Mouse (Mus musculus): ENCODE results near the gene Lalba. TPM values are rescaled to one million over a fixed set of nuclear protein-coding genes. Genes with fewer than 3 reads are reported as not detected.
A peak's percentile ranks its signal among the peaks of the same experiment; 100 is the strongest.
"Not testable (repeated sequence)": the region's sequence is repeated elsewhere in the genome, so short reads cannot be mapped to it uniquely, and the experiment has no call there.

Gene Lalba
- polyA plus RNA-seq (2016; fragmentation: Nextera tagmentation; extraction: Ambion mirVana) = 0.25 and 0.67 TPM in 2 replicates

DNA sequence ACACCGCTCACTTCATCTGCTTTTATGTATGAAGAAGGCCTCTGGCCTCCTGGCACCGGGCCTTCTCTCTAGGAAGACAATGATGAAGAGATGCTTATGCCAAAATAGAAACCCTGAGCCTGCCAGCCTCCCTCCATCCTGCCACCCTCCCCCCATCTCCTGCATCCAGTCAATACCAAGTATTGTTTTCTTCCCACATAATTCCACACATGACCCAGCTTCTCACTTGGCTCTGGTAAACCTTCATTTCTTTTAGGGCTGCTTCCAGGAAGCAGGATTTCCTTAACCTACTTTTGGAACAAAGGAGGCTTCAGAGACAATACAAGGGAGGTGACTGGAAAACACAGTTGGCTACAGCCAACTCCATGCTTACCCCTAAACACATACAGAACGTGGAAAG is at the start of gene Lalba:
Gene Lalba, minus strand, starts transcription at position 21 of the 400 bp plus-strand sequence.
- H3K27ac ChIP-seq = no peak within 1 kb of the TSS
- DNase-seq (ENCODE audit: low spot score) = no peak

DNA sequence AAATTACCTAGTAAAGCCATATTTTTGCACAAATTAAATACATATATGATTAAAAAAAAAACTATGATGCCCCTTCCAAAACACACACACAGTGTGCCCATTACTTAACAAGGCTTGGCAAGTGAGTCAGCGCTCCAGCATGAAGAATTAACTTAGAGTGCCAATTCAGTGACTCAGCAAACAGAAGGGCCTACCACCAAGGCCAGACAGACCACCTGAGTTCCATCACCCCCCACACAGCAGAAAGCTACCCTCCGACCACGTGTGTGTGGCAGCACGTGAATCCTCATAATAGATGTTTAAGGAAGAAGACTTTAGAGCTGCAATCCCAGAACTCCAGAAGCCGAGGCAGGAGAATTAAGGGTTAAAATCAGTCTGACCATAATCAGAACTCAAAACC is 49.8 kb upstream of the Lalba start:
- Histone ChIP-seq H3K27me3 (ENCODE audit: low read depth, poor library complexity, severe bottlenecking) (no peaks in the 10 kb centered on the region), H3K4me3 (peak overlapping the region; percentile 71), H3K27ac (peak overlapping the region; percentile 97; the same call in 1 of the 2 replicates), H3K4me1 (peaks cover 7% of the 10 kb centered on the region), H3K36me3 (peaks cover 59% of the 10 kb centered on the region), H3K9me3 (replicated peaks) (no peaks in the 10 kb centered on the region)
- WGBS = 52% methylated on average over 5 of the region's 5 CpGs
- DNase-seq (ENCODE audit: low spot score) = no peak

More for the DNA sequence above, at the start of gene Lalba:
- H3K4me3 ChIP-seq = no peak within 1 kb of the TSS
- no peaks in the 10 kb centered on the region for H3K9me3 ChIP-seq (replicated peaks)
- 67% methylated on average over 3 of the region's 3 CpGs for WGBS
- no peaks in the 10 kb centered on the region for H3K36me3 ChIP-seq
- H3K4me1 ChIP-seq = peaks cover 7% of the 10 kb centered on the region; the same call in 1 of the 2 replicates
- no peaks in the 10 kb centered on the region for H3K27me3 ChIP-seq (ENCODE audit: low read depth, poor library complexity, severe bottlenecking)

DNA sequence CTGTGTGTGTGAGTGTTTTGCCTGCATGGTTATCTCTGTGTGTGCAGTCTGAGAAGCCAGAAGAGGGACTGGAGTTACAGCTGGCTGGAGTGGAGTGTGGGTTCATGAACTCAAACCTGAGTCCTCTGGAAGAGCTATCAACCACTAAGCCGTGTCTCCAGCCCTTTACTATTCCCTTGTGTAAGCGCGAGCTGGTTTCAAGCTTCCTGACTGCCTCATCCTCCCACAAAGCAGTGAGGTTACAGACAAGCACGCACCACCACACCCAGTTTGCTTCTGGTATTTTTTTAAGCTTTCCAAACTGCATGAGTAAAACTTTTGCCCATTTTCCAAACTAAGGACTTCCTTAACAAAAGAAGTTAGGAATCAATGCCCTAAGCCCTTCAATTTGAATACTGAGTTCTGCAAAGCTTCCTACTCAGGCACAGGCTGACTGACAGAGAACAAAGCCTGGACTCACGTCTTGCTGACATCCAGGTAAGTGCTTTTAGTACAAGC is 45.6 kb upstream of the Lalba start:
- Histone ChIP-seq H3K9me3 (replicated peaks) (no peaks in the 10 kb centered on the region), H3K27ac (no peak overlapping the region), H3K4me3 (no peak overlapping the region), H3K36me3 (peaks cover 99% of the 10 kb centered on the region), H3K4me1 (peaks cover 7% of the 10 kb centered on the region), H3K27me3 (ENCODE audit: low read depth, poor library complexity, severe bottlenecking) (no peaks in the 10 kb centered on the region)
- 91% methylated on average over 5 of the region's 5 CpGs for WGBS
- DNase-seq (ENCODE audit: low spot score) = no peak

DNA sequence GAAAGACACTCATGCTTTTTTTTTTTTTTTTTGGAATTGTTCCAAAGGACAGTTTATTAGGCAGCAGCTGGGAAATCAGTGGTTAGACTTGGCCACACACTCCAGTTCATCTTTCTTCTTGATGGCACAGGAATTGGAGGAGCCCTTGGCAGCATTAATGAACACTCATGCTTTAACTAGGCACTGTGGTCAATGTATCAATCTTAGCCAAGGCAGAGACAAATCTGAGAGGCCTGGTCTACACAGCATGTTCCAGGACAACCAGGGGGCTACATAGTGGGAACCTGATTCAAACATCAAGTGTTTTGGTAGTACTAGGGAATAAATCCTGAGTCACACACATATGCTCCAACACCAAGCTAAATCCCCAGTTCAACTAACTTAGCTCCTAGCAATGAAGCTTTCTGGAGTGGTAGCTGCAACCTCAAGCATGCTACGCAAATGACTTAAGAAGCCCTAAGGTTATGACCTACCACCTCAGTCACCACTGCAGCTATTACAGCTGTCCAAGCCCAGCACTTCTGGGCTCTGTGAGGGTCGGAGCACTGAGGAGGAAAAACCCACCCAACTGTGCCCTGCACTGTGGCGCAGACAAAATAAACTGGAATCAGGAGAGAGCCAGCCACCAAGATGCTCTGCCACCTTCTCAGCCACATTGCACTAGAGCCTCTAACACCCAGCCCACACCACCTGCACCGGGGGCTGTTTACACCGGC is 44.7 kb upstream of the Lalba start:
- H3K4me1 ChIP-seq = peaks cover 1% of the 10 kb centered on the region
- H3K27ac ChIP-seq = no peak overlapping the region
- H3K9me3 ChIP-seq (replicated peaks) = no peaks in the 10 kb centered on the region
- no peaks in the 10 kb centered on the region for H3K27me3 ChIP-seq (ENCODE audit: low read depth, poor library complexity, severe bottlenecking)
- peaks cover 100% of the 10 kb centered on the region for H3K36me3 ChIP-seq
- no peak overlapping the region for H3K4me3 ChIP-seq
- DNase-seq (ENCODE audit: low spot score) = no peak
- WGBS = 98% methylated on average over 5 of the region's 5 CpGs

DNA sequence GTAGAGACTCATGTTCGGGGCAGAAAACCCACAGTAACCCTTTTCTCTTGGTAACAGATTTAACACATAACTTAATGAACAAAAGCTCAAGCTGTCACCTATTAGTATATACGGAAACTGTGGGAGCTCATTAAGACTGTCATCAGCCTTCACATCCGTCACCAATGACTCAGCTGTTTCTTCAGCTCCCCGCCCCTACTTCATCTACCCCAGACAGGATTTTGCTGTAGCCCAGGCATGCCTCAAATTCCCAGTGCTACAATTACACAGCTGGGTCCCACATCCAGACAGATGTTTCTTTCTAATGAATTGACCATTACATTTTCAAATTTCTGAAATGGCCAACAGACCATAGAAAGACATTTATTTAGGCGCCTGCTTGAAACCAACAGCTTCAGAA is 43.5 kb upstream of the Lalba start:
- Histone ChIP-seq H3K27me3 (ENCODE audit: low read depth, poor library complexity, severe bottlenecking) (no peaks in the 10 kb centered on the region), H3K27ac (no peak overlapping the region), H3K4me1 (no peaks in the 10 kb centered on the region), H3K4me3 (no peak overlapping the region), H3K36me3 (peaks cover 100% of the 10 kb centered on the region), H3K9me3 (replicated peaks) (no peaks in the 10 kb centered on the region)
- DNase-seq (ENCODE audit: low spot score) = no peak
- 85% methylated on average over 5 of the region's 5 CpGs for whole genome bisulfite sequencing

DNA sequence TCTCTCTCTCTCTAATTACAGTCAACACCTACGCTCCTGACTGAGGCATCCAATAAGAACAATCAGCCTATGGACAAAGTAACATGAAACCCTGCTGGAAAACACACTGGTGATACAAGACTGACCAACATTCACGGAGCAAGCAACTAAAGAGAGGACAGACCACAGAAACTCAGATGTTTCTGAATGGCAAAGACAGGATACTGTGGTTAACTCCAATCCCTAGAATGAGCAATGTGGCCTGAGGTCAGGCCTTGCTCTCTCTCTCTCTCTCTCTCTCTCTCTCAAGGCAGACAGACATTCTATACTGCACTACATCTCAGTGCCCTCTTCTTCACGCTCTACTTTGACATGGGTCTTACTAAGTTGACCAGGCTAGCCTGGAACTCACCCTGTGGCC is 38.7 kb upstream of the Lalba start:
- H3K9me3 ChIP-seq (replicated peaks) = no peaks in the 10 kb centered on the region
- H3K27ac ChIP-seq = no peak overlapping the region
- H3K27me3 ChIP-seq (ENCODE audit: low read depth, poor library complexity, severe bottlenecking) = no peaks in the 10 kb centered on the region
- H3K4me3 ChIP-seq = no peak overlapping the region
- 88% methylated on average over 3 of the region's 3 CpGs for WGBS
- no peaks in the 10 kb centered on the region for H3K4me1 ChIP-seq
- DNase-seq (ENCODE audit: low spot score) = no peak
- peaks cover 89% of the 10 kb centered on the region for H3K36me3 ChIP-seq

DNA sequence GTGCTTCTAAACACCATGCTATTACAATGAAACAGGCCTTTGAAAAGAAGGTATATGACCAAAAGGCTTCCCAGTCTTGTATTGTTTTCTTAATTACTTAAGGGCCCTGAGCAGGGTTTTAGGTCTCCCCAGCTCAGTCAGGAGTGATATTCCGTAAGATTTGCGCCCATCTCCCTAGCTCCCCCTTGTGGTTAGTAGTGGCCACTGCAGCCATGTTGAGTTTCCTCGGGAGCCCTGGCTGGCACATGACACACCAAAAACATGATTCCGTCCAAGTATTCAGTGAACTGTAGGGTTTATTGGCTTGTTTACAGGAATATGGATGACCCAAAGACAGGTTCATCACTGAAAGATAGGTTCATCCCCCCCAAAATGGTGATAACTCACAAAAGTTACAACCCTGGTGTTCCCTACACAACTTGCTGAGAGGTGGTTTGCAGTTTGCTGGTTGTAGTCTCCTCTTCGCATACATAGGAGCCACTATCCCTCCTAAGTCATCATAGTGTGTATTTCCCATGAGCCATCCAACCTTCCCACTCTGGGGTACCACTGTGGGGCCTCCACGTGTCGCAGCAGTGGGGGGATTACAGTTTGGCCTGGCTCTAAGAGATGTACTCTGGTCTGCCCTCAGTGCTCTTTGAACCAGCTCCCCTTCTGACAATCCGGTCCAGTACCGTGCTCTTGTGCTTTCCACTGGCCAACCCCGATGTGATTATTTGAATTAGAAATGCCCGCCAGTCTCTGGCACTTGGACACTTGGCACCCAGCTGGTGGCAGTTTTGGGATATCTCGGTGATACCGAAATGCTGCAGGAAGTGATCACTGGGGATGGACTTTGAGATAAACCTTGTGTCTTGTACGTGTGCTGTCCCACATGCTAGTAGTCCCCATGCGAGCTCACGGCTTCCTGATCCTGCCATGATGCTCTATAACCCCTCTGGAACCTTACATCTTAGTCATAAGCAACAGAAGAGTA is 35.1 kb upstream of the Lalba start:
- H3K36me3 ChIP-seq = peaks cover 53% of the 10 kb centered on the region
- H3K4me3 ChIP-seq = no peak overlapping the region
- H3K27me3 ChIP-seq (ENCODE audit: low read depth, poor library complexity, severe bottlenecking) = no peaks in the 10 kb centered on the region
- 72% methylated on average over 16 of the region's 16 CpGs for WGBS
- H3K9me3 ChIP-seq (replicated peaks) = no peaks in the 10 kb centered on the region
- H3K4me1 ChIP-seq = peaks cover 8% of the 10 kb centered on the region; the same call in 1 of the 2 replicates
- no peak overlapping the region for H3K27ac ChIP-seq
- DNase-seq (ENCODE audit: low spot score) = peak; percentile 69

DNA sequence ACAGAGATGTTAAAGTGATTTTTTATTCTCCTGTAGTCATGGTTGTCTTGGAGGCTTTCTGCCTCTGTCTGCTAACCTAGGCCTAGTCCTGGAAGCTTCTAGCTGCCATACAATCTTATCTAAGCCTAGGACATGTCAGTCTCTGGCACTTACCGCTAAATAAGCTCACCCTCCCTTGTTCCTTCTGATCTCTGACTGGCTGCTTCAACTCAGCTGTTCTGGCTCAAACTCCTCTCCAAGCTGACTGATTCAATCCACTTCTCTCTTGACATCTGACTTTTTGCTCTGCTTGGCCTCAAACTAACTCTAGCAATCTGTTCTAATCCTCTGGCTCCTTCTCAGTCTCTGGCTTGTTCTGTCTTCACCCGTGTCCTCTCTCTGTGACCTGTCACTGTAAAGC is 32.3 kb upstream of the Lalba start:
- not testable (repeated sequence) for H3K27me3 ChIP-seq (ENCODE audit: low read depth, poor library complexity, severe bottlenecking); H3K9me3 ChIP-seq (replicated peaks); H3K4me3 ChIP-seq; DNase-seq (ENCODE audit: low spot score); H3K27ac ChIP-seq
- 82% methylated on average over 2 of the region's 2 CpGs for WGBS
- H3K4me1 ChIP-seq = peaks cover 16% of the 10 kb centered on the region
- peaks cover 25% of the 10 kb centered on the region for H3K36me3 ChIP-seq

DNA sequence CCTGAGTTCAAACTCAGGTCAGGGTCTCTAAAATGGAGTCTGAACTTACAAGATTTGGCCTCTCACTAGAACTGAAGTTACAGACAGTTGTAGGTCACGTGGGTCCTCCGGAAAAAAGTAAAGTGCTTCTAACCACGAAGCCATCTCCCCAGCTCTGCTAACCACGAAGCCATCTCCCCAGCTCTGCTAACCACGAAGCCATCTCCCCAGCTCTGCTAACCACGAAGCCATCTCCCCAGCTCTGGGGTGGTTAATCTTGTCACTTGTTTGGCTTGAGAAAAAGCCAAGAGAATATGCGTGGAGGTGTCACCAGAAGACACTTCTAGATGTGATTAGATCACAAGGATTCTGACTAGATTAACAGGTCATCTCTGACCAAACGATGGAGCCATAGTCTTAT is 31.6 kb upstream of the Lalba start:
- DNase-seq (ENCODE audit: low spot score) = no peak
- WGBS = 85% methylated on average over 8 of the region's 8 CpGs
- Histone ChIP-seq H3K4me3 (no peak overlapping the region), H3K9me3 (replicated peaks) (no peaks in the 10 kb centered on the region), H3K27ac (no peak overlapping the region), H3K27me3 (ENCODE audit: low read depth, poor library complexity, severe bottlenecking) (no peaks in the 10 kb centered on the region), H3K36me3 (peaks cover 19% of the 10 kb centered on the region), H3K4me1 (peaks cover 16% of the 10 kb centered on the region)

DNA sequence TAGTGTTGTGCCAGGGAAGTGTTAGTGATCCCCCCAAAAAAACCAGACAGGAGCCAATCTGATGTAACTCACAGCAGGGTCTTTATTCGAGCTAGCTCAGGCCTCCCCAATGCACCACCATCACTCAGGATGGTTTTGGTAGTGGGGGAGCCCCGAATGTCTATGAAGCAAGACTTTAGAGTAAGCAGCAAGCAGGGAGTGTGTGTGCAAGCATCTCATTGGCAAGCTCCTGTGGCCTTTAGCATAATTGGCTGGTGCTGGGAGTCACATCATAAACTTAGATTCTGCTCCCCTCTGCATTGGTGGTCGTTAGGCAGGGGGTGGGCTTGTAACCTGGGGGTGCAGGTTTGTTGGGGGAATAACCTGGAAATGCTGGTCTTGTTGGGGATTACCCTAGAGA is 31.2 kb upstream of the Lalba start:
- not testable (repeated sequence) for H3K4me3 ChIP-seq; H3K27ac ChIP-seq; H3K9me3 ChIP-seq (replicated peaks); DNase-seq (ENCODE audit: low spot score); H3K27me3 ChIP-seq (ENCODE audit: low read depth, poor library complexity, severe bottlenecking)
- Histone ChIP-seq H3K4me1 (peaks cover 16% of the 10 kb centered on the region), H3K36me3 (peaks cover 19% of the 10 kb centered on the region)
- 69% methylated on average over 3 of the region's 3 CpGs for WGBS

DNA sequence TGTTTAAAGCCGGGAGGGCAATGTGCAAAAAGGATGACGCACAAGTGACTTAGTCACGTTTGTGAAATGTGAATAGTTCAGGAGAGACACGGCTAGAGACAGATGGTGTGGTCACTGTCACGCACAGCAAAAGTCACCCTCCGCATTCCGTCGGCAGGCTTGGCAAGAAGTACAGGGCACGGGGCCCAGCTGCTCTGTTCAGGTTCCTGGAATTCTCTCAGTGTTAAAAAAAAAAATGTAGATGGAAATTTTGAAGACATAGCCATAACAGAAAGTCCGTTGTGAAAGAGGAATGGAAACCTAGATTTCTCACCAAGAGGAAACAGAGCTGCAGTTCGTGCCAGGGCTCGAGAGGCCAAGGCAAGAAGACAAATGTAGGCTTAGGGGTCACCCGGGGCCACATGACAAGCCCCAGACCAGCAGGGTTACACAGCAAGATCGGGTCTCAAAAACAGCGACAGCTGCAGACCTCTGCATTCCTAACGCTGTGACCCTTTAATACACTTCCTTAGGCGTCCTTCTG is 30.3 kb upstream of the Lalba start:
- DNase-seq (ENCODE audit: low spot score) = no peak
- Histone ChIP-seq H3K4me3 (no peak overlapping the region), H3K27me3 (ENCODE audit: low read depth, poor library complexity, severe bottlenecking) (no peaks in the 10 kb centered on the region), H3K9me3 (replicated peaks) (no peaks in the 10 kb centered on the region), H3K4me1 (peaks cover 16% of the 10 kb centered on the region), H3K27ac (no peak overlapping the region), H3K36me3 (peaks cover 11% of the 10 kb centered on the region)
- 66% methylated on average over 17 of the region's 17 CpGs for WGBS

DNA sequence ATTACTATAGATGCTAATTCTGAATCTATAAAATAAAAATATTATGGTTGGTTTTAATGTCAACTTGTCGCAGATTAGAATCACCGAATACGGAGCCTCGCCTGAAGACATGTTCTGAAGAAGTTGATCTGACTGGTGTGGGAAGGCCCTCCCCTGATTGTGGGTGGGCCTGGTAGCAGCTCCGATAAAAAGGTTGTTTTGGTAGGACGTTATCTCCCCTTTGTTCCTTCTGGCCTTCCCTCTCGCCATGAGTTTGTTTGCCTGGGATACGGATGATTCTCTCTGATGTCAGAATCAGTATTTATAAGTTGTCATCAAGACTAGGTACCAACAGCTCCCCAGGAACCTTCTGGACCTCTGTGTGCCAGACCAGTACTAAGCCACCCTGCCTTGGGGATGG is 29.7 kb upstream of the Lalba start:
- H3K4me1 ChIP-seq = peaks cover 16% of the 10 kb centered on the region
- H3K36me3 ChIP-seq = peaks cover 5% of the 10 kb centered on the region
- no peak for DNase-seq (ENCODE audit: low spot score)
- 76% methylated on average over 8 of the region's 8 CpGs for WGBS
- no peaks in the 10 kb centered on the region for H3K27me3 ChIP-seq (ENCODE audit: low read depth, poor library complexity, severe bottlenecking)
- H3K4me3 ChIP-seq = no peak overlapping the region
- H3K27ac ChIP-seq = no peak overlapping the region
- no peaks in the 10 kb centered on the region for H3K9me3 ChIP-seq (replicated peaks)

Measured in limb, embryonic 10.5 days (tissue).